Mouse (Mus musculus) midbrain, embryonic 10.5 days (tissue): ENCODE measurements at regions not wholly inside any gene's neighbourhood (a gene's known extent, or its start where the extent isn't known, plus 50 kb on each side); places are given as distances from the start of the nearest gene placed in this dataset.

ENCODE experiments used
- DNase-seq: peaks from one replicate; pipeline ENCODE4 v3.0.0-alpha.2; 2017; ENCODE audit warnings: low spot score
- H3K27ac ChIP-seq: fragments of 300-500 bp; sonication (generic); replicated peaks from 2 replicates; pipeline ENCODE4 v1.5.1; 2016; ENCODE audit warnings: mild to moderate bottlenecking
- H3K27me3 ChIP-seq: fragments of 300-500 bp; sonication (generic); 2 replicates; pipeline ENCODE4 v1.6.1; 2016; ENCODE audit warnings: low read depth, mild to moderate bottlenecking; ENCODE audit not compliant: poor library complexity, severe bottlenecking
- H3K36me3 ChIP-seq: fragments of 300-500 bp; sonication (generic); 2 replicates; pipeline ENCODE4 v1.6.1; 2016; ENCODE audit warnings: mild to moderate bottlenecking, moderate library complexity
- H3K4me1 ChIP-seq: fragments of 300-500 bp; sonication (generic); 2 replicates; pipeline ENCODE4 v1.6.1; 2016
- H3K4me3 ChIP-seq: fragments of 300-500 bp; sonication (generic); 2 replicates; pipeline ENCODE4 v1.5.1; 2016; ENCODE audit warnings: mild to moderate bottlenecking, moderate library complexity
- H3K9me3 ChIP-seq: fragments of 300-500 bp; sonication (generic); replicated peaks from 2 replicates; pipeline ENCODE4 v1.6.1; 2016; ENCODE audit warnings: mild to moderate bottlenecking
- WGBS: fragments of 180-500 bp; shearing (Covaris S2); methylation state at CpG from one replicate; pipeline ENCODE4 v1.1.7; 2016; 5-methylcytosine and 5-hydroxymethylcytosine counted together

GRCm38 (mm10) chr1:75704832-75705650 is 159.0 kb downstream of the Slc4a3 start:
- peak overlapping the region; percentile 33 for H3K4me3 ChIP-seq

DNA sequence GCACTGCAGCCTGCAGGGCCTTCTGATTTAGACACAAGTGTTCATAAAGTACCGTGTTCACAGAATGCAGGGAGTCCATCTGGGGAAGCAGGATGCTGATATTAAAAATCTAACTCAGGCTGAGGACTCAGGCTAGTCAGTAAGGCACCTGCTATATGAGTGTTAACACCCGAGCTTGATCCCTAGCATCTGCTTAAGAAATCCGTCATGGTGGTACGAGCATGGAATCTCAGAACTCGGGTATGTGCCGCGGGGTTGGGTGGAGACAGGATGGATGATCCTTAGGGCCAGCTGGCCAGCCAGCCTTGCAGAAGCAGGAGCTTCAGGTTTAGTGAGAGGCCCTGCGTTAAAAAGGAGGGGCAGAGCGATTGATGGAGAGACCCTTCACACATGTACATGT is 160.1 kb downstream of the Slc4a3 start:
- no peak for DNase-seq

More at GRCm38 (mm10) chr1:75704832-75705650, 159.0 kb downstream of the Slc4a3 start:
- no peaks in the 10 kb centered on the region for H3K9me3 ChIP-seq
- DNase-seq: peak; percentile 32
- H3K27ac ChIP-seq: peak overlapping the region; percentile 24
- H3K27me3 ChIP-seq: peaks cover 22% of the 10 kb centered on the region
- WGBS: 37% methylated on average over 24 of the region's 24 CpGs
- H3K4me1 ChIP-seq: peaks cover 24% of the 10 kb centered on the region
- H3K36me3 ChIP-seq: no peaks in the 10 kb centered on the region

GRCm38 (mm10) chr1:75723431-75723830 is 177.4 kb downstream of the Slc4a3 start:
- WGBS: 84% methylated on average over 5 of the region's 5 CpGs
- H3K4me3 ChIP-seq: no peak overlapping the region
- no peaks in the 10 kb centered on the region for H3K9me3 ChIP-seq
- H3K27me3 ChIP-seq: no peaks in the 10 kb centered on the region
- H3K36me3 ChIP-seq: no peaks in the 10 kb centered on the region
- DNase-seq: no peak
- H3K4me1 ChIP-seq: peaks cover 6% of the 10 kb centered on the region
- no peak overlapping the region for H3K27ac ChIP-seq

More for the DNA sequence above, 160.1 kb downstream of the Slc4a3 start:
- Histone ChIP-seq H3K4me1 (peaks cover 24% of the 10 kb centered on the region), H3K36me3 (no peaks in the 10 kb centered on the region), H3K4me3 (no peak overlapping the region), H3K9me3 (no peaks in the 10 kb centered on the region), H3K27me3 (peaks cover 22% of the 10 kb centered on the region), H3K27ac (no peak overlapping the region)
- WGBS: 70% methylated on average over 9 of the region's 9 CpGs

DNA sequence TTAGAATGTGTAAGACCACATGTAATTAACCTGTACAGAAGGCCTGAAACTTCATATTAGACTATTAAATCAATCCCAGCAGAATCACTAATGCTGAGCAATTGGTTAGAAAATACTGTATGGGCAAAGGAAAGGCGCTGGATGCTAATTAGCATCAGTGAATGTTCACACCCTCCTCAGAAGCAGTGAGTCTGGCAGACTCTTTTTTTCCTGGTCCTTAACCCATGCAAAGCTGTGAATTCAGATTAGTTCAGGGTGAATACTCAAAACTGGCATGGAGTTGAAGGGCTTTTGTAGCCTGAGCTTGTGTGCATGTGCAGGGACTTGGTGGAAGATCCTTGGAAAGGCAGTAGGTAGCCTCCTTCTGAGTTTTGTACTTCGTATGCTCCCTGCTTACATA is 179.3 kb downstream of the Slc4a3 start:
- 69% methylated on average over 2 of the region's 2 CpGs for WGBS
- Histone ChIP-seq H3K4me3 (no peak overlapping the region), H3K27ac (no peak overlapping the region), H3K27me3 (no peaks in the 10 kb centered on the region), H3K36me3 (no peaks in the 10 kb centered on the region), H3K4me1 (peaks cover 6% of the 10 kb centered on the region), H3K9me3 (no peaks in the 10 kb centered on the region)
- DNase-seq: no peak

DNA sequence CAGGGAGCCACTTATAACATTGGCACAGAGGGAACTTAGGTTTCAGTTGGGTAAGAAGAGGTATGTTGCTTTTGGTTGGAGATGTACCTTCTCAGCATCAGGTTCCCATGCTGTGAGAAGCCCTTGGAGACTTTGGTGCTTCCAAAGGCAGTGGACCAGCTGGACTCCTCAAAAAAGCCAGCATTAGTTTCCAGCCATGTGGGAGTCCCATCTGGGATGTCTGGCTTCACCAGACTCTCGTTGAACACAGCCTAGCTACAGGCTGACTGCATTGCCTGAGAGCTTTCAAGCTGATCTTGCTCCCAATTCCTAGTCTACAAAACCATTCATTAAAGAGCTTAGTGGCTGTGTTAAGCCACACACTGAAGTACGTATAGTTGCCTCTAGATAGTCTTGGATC is 182.8 kb downstream of the Slc4a3 start:
- no peak for DNase-seq
- Histone ChIP-seq H3K9me3 (no peaks in the 10 kb centered on the region), H3K27me3 (no peaks in the 10 kb centered on the region), H3K4me1 (peaks cover 22% of the 10 kb centered on the region), H3K27ac (no peak overlapping the region), H3K36me3 (no peaks in the 10 kb centered on the region), H3K4me3 (no peak overlapping the region)
- 72% methylated on average over 2 of the region's 2 CpGs for WGBS

- Histone ChIP-seq H3K4me3 (no peak overlapping the region), H3K27ac (no peak overlapping the region), H3K9me3 (no peaks in the 10 kb centered on the region), H3K4me1 (peaks cover 16% of the 10 kb centered on the region), H3K27me3 (0 out of 2 replicates have a peak, but pooled peaks cover 4% of the 10 kb centered on the region), H3K36me3 (no peaks in the 10 kb centered on the region)
- 67% methylated on average over 4 of the region's 4 CpGs for WGBS
- no peak for DNase-seq
Observed at GRCm38 (mm10) chr1:75733791-75734190, 187.7 kb downstream of the Slc4a3 start.

GRCm38 (mm10) chr1:75738651-75739050 is 192.6 kb downstream of the Slc4a3 start:
- WGBS: 70% methylated on average over 5 of the region's 5 CpGs

DNA sequence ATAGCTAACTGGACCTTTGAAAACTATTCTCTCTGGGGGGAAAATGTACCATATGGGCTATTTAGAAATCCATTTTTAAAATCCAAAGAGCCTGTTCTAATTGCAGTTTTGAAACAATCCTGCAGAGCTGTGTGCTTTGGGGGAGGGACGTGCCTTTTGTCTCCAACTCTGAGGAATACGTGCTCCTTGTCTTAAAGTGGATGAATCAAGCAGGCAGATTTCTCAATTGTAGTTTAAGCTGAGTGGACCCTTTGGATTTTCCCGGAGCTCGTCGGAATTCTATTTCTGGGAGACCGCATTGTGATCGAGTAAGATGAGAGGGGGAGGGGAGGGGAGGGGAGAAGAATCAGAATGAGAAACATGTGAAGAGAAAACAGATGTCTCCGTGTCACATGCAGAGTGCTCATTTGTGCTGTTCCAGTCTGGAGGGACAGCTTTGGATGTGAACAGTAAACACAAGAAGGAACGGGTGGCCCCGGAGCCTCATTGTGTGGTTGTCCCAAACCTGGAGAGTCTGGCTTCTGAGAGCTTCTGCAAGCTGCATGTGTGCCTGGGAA is 203.7 kb downstream of the Slc4a3 start:
- 57% methylated on average over 10 of the region's 10 CpGs for WGBS
- H3K36me3 ChIP-seq: no peaks in the 10 kb centered on the region
- H3K27me3 ChIP-seq: 0 out of 2 replicates have a peak, but pooled peaks cover 4% of the 10 kb centered on the region
- DNase-seq: no peak
- peaks cover 13% of the 10 kb centered on the region for H3K4me1 ChIP-seq
- H3K27ac ChIP-seq: peak overlapping the region; percentile 68
- H3K9me3 ChIP-seq: no peaks in the 10 kb centered on the region
- no peak overlapping the region for H3K4me3 ChIP-seq

More at GRCm38 (mm10) chr1:75738651-75739050, 192.6 kb downstream of the Slc4a3 start:
- H3K4me1 ChIP-seq: peaks cover under 1% of the 10 kb centered on the region; the same call in 1 of the 2 replicates
- H3K4me3 ChIP-seq: no peak overlapping the region
- no peaks in the 10 kb centered on the region for H3K36me3 ChIP-seq
- no peak overlapping the region for H3K27ac ChIP-seq
- H3K9me3 ChIP-seq: no peaks in the 10 kb centered on the region
- no peak for DNase-seq
- 0 out of 2 replicates have a peak, but pooled peaks cover 4% of the 10 kb centered on the region for H3K27me3 ChIP-seq

DNA sequence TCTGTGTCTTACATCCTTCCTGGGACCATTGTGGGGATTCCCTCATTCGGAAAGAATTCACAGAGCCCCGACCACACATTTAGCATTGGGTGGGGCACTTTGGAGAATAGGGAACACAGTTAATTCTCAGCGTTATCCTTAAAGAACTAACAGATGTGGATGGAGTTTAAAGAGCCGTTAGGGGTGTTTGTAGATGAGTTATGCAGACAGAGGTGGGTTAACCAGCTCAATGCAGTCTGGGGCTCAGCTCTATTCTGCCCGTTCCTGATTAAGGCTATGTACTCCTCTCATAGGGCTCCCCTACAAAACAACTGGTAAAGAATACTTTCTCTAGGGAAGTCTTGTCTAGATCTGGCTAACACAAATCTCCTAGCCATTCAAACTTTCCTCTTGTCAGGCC is 226.1 kb downstream of the Slc4a3 start:
- H3K4me1 ChIP-seq: 0 out of 2 replicates have a peak, but pooled peaks cover 7% of the 10 kb centered on the region
- DNase-seq: no peak
- H3K27ac ChIP-seq: no peak overlapping the region
- H3K9me3 ChIP-seq: no peaks in the 10 kb centered on the region
- H3K4me3 ChIP-seq: no peak overlapping the region
- no peaks in the 10 kb centered on the region for H3K36me3 ChIP-seq
- WGBS: 53% methylated on average over 5 of the region's 5 CpGs
- H3K27me3 ChIP-seq: peaks cover 5% of the 10 kb centered on the region; the same call in 1 of the 2 replicates

GRCm38 (mm10) chr1:75773014-75773413 is 226.9 kb downstream of the Slc4a3 start:
- WGBS: 52% methylated on average over 5 of the region's 5 CpGs
- no peak for DNase-seq

GRCm38 (mm10) chr1:75778889-75779288 is 232.8 kb downstream of the Slc4a3 start:
- H3K27me3 ChIP-seq: no peaks in the 10 kb centered on the region
- peaks cover 10% of the 10 kb centered on the region for H3K4me1 ChIP-seq
- 0 out of 2 replicates have a peak overlapping the region, but pooled peaks have one; percentile 33 for H3K27ac ChIP-seq
- 84% methylated on average over 8 of the region's 8 CpGs for WGBS
- no peak overlapping the region for H3K4me3 ChIP-seq
- no peak for DNase-seq
- no peaks in the 10 kb centered on the region for H3K9me3 ChIP-seq
- H3K36me3 ChIP-seq: no peaks in the 10 kb centered on the region

More at GRCm38 (mm10) chr1:75773014-75773413, 226.9 kb downstream of the Slc4a3 start:
- H3K36me3 ChIP-seq: no peaks in the 10 kb centered on the region
- no peak overlapping the region for H3K4me3 ChIP-seq
- no peak overlapping the region for H3K27ac ChIP-seq
- H3K27me3 ChIP-seq: peaks cover 5% of the 10 kb centered on the region; the same call in 1 of the 2 replicates
- H3K4me1 ChIP-seq: 0 out of 2 replicates have a peak, but pooled peaks cover 7% of the 10 kb centered on the region
- no peaks in the 10 kb centered on the region for H3K9me3 ChIP-seq

DNA sequence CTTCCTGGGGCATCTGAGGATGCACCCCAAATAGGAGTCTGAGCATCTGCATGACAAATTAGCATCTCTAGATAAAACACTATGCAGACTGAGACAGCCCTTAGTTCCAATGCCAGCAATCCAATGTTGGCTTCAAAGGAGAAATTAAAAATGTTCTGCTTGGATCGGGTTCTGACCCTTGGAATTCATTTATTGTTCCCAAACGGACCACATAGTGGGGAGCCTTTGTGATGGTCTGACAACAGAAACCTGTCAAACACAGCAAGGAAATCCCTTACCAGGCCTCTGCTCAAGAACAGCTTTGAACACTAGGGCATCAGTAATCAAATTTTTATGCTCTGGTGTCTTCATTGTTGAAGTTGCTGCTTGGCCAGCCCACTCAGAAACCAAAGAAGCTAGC is 237.1 kb downstream of the Slc4a3 start:
- DNase-seq: no peak
- WGBS: 48% methylated on average over 2 of the region's 2 CpGs

More for the DNA sequence above, 237.1 kb downstream of the Slc4a3 start:
- Histone ChIP-seq H3K36me3 (no peaks in the 10 kb centered on the region), H3K4me1 (peaks cover 18% of the 10 kb centered on the region), H3K9me3 (no peaks in the 10 kb centered on the region), H3K4me3 (no peak overlapping the region), H3K27me3 (peaks cover 27% of the 10 kb centered on the region), H3K27ac (no peak overlapping the region)
